Mouse (Mus musculus): Measurements from ENCODE around the gene Alx3. TPM values are rescaled to one million over a fixed set of nuclear protein-coding genes. Genes with fewer than 3 reads are reported as not detected.

Alx3 gene
- polyA plus RNA-seq, 1 experiment from 2014 or later, result 1.4 TPM

DNA sequence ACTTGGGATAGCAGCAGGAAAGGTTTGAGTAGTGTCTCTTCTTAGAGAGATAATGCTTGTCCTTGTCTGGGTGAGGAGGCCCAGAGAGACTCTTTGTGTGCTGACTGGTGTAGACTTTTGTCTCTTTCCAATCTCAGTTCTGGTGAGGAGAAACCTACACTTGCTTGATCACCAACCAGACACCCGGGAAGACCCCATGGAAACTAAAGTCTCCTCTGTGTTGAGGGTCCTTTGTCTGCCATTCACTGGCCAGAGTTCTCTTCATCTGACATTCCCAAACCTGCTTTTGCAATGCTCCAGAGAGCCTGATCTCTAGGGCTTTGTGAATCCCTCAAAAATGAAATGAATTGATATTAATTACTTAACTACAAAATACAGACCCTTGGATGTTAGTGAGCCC, 10.9 kb upstream of the Alx3 start:
- H3K4me2 ChIP-seq, result no peak overlapping the region
- no peak overlapping the region for H3K27ac ChIP-seq (ENCODE audit: poor library complexity, severe bottlenecking)
- no peak for ATAC-seq (ENCODE audit: insufficient number of reproducible peaks, low FRiP score)
- 11% methylated on average over 1 of the region's 1 CpGs for WGBS
- H3K4me3 ChIP-seq, result no peak overlapping the region
- H3K36me3 ChIP-seq, result no peaks in the 10 kb centered on the region
- peaks cover 17% of the 10 kb centered on the region for H3K4me1 ChIP-seq (replicated peaks)
- H3K9ac ChIP-seq, result no peak overlapping the region
- peaks cover 87% of the 10 kb centered on the region for H3K27me3 ChIP-seq (replicated peaks)
- no peaks in the 10 kb centered on the region for H3K9me3 ChIP-seq (replicated peaks)

DNA sequence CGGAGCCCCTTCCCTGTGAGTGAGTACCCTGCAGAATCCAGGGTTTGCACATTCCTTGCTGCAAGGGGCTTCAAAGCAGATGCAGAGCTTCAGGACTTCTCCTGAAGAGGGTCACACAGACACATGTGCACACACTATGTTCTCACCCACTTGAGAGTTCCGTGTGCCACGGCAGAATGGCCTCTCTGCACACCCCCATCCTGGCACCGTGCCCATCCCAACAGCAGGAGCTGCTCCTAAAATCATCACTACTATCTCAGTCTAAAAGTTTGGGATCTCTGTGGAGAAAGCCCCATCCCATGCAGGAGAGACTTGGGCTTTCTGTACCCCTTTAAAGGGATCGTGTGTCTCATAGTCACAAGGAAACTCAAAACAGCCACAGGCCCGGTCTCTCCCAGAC, 8.3 kb upstream of the Alx3 start:
- H3K4me1 ChIP-seq (replicated peaks), result peaks cover 17% of the 10 kb centered on the region
- no peak overlapping the region for H3K4me2 ChIP-seq
- no peak overlapping the region for H3K27ac ChIP-seq (ENCODE audit: poor library complexity, severe bottlenecking)
- no peak for ATAC-seq (ENCODE audit: insufficient number of reproducible peaks, low FRiP score)
- WGBS, result 54% methylated on average over 6 of the region's 6 CpGs
- no peaks in the 10 kb centered on the region for H3K36me3 ChIP-seq
- H3K9ac ChIP-seq, result no peak overlapping the region
- H3K27me3 ChIP-seq (replicated peaks), result peaks cover 90% of the 10 kb centered on the region
- no peaks in the 10 kb centered on the region for H3K9me3 ChIP-seq (replicated peaks)
- no peak overlapping the region for H3K4me3 ChIP-seq

DNA sequence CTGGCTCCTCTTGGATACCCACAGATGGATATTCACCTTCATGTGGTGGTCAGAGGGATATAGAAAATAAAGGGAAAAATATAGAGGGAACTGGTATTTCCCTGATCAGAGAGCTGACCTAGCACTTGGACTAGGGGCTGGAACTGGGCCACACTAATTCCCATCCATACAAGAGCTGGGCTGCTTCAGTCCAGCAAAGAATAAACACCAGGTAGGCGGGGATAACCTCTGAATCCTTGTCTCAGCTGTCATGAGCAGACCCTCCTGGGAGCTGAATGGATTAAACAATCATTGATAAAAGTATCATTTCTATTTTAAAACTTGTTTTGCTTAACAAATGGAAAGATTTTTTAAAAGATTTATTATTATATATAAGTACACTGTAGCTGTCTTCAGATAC, 3.2 kb upstream of the Alx3 start:
- Histone ChIP-seq H3K4me1 (replicated peaks) (peaks cover 16% of the 10 kb centered on the region), H3K36me3 (no peaks in the 10 kb centered on the region), H3K27ac (ENCODE audit: poor library complexity, severe bottlenecking) (no peak overlapping the region), H3K4me2 (no peak overlapping the region), H3K9me3 (replicated peaks) (no peaks in the 10 kb centered on the region), H3K9ac (no peak overlapping the region), H3K4me3 (no peak overlapping the region), H3K27me3 (replicated peaks) (peaks cover 92% of the 10 kb centered on the region)
- 52% methylated on average over 1 of the region's 1 CpGs for WGBS
- no peak for ATAC-seq (ENCODE audit: insufficient number of reproducible peaks, low FRiP score)

DNA sequence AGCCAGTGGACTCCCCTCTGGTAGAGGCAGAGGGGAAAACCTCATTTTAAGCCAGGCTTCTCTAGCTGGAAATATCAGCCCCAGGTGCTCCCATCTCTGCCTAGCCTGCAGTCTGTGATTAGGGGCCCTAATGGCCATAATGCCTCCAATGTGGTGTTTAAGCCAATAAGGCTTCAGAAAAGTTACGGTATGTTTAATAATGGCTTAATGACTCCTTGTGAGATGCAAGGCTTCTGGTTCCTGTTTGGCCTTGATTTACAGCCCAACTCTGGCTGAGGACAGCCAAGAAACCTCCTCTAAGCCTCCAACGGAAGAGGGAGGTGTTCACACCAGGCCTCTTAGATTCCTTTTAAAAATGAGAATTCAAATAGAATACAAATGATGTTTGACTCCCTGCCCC, 1.2 kb upstream of the Alx3 start:
- no peak overlapping the region for H3K27ac ChIP-seq (ENCODE audit: poor library complexity, severe bottlenecking)
- H3K4me2 ChIP-seq, result no peak overlapping the region
- no peaks in the 10 kb centered on the region for H3K9me3 ChIP-seq (replicated peaks)
- WGBS, result 62% methylated on average over 2 of the region's 2 CpGs
- H3K36me3 ChIP-seq, result no peaks in the 10 kb centered on the region
- H3K9ac ChIP-seq, result no peak overlapping the region
- no peak for ATAC-seq (ENCODE audit: insufficient number of reproducible peaks, low FRiP score)
- peaks cover 11% of the 10 kb centered on the region for H3K4me1 ChIP-seq (replicated peaks)
- no peak overlapping the region for H3K4me3 ChIP-seq
- H3K27me3 ChIP-seq (replicated peaks), result peaks cover 86% of the 10 kb centered on the region

GRCm38 (mm10) chr3:107595264-107595937, 570 bp downstream of the Alx3 start:
- peak overlapping the region; percentile 88 for H3K4me2 ChIP-seq
- peak overlapping the region; percentile 52 for H3K4me3 ChIP-seq
- H3K9me3 ChIP-seq (replicated peaks), result no peaks in the 10 kb centered on the region
- peaks cover 86% of the 10 kb centered on the region for H3K27me3 ChIP-seq (replicated peaks)
- H3K4me1 ChIP-seq (replicated peaks), result peaks cover 11% of the 10 kb centered on the region
- no peak overlapping the region for H3K27ac ChIP-seq (ENCODE audit: poor library complexity, severe bottlenecking)
- H3K9ac ChIP-seq, result peak overlapping the region; percentile 57
- 1% methylated on average over 48 of the region's 50 CpGs for WGBS
- H3K36me3 ChIP-seq, result no peaks in the 10 kb centered on the region
- ATAC-seq (ENCODE audit: insufficient number of reproducible peaks, low FRiP score), result peak; percentile 54; the same call in 1 of the 2 replicates

DNA sequence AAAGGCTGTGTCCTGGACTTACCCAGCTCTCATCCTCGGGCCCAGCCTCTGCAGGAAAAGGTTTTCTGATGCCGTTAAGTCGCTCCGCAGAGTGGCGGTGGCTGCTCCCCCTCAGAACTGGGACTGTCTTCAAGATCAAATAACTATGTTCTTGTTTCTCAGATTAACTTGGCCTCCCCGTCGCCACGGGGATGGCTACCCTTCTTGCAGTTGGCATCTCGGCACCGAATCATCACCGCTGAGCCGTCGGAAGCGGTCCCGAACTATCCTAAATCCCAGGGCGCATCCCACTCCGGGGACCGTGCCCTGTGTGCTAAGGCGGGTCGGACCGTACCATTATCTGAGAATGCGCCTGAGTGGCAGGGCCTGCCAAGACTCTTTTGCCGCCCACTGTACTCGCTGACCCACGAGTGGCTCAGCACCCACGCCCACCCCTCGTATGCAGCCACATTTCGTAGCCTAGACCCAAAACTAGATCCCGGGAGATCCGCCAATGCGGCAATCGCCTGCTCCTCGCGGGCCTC, 1.2 kb downstream of the Alx3 start:
- ATAC-seq (ENCODE audit: insufficient number of reproducible peaks, low FRiP score), result no peak
- Histone ChIP-seq H3K9ac (no peak overlapping the region; the same call in 1 of the 2 replicates), H3K27me3 (replicated peaks) (peaks cover 88% of the 10 kb centered on the region), H3K4me1 (replicated peaks) (peaks cover 11% of the 10 kb centered on the region), H3K36me3 (no peaks in the 10 kb centered on the region), H3K4me3 (peak overlapping the region; percentile 52), H3K4me2 (peak overlapping the region; percentile 88), H3K27ac (ENCODE audit: poor library complexity, severe bottlenecking) (no peak overlapping the region), H3K9me3 (replicated peaks) (no peaks in the 10 kb centered on the region)
- WGBS, result 1% methylated on average over 34 of the region's 34 CpGs

DNA sequence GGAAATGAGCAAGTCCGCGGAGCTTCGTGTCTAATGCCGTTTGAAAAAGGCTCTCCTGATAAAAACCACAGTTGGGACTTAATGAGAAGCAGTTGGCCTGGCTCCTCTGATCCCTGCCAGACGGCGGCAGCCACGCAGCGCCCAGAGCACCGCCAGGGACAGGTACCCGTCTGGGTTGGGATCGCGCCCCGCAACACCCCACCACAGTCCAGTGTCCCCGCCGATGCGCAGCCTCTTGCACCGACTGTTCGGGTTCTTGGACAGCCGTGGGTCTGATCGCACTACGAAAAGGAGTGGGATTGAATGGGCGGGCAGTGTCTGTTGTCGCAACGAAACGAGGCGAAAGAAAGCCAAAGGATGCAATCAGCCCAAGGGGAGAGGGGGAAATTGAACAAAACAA, 1.7 kb downstream of the Alx3 start:
- ATAC-seq (ENCODE audit: insufficient number of reproducible peaks, low FRiP score), result no peak
- no peak overlapping the region for H3K27ac ChIP-seq (ENCODE audit: poor library complexity, severe bottlenecking)
- H3K27me3 ChIP-seq (replicated peaks), result peaks cover 89% of the 10 kb centered on the region
- H3K9me3 ChIP-seq (replicated peaks), result no peaks in the 10 kb centered on the region
- H3K4me2 ChIP-seq, result peak overlapping the region; percentile 88
- WGBS, result 1% methylated on average over 26 of the region's 26 CpGs
- no peaks in the 10 kb centered on the region for H3K36me3 ChIP-seq
- peaks cover 11% of the 10 kb centered on the region for H3K4me1 ChIP-seq (replicated peaks)
- H3K9ac ChIP-seq, result no peak overlapping the region
- peak overlapping the region; percentile 52 for H3K4me3 ChIP-seq

- Histone ChIP-seq H3K4me2 (no peak overlapping the region), H3K4me1 (replicated peaks) (peaks cover 11% of the 10 kb centered on the region), H3K27ac (ENCODE audit: poor library complexity, severe bottlenecking) (no peak overlapping the region), H3K36me3 (no peaks in the 10 kb centered on the region), H3K9me3 (replicated peaks) (no peaks in the 10 kb centered on the region), H3K27me3 (replicated peaks) (peaks cover 90% of the 10 kb centered on the region), H3K9ac (no peak overlapping the region), H3K4me3 (no peak overlapping the region)
- WGBS, result 3% methylated on average over 21 of the region's 24 CpGs
- no peak for ATAC-seq (ENCODE audit: insufficient number of reproducible peaks, low FRiP score)
Observed at GRCm38 (mm10) chr3:107597134-107597533, 2.3 kb downstream of the Alx3 start.

DNA sequence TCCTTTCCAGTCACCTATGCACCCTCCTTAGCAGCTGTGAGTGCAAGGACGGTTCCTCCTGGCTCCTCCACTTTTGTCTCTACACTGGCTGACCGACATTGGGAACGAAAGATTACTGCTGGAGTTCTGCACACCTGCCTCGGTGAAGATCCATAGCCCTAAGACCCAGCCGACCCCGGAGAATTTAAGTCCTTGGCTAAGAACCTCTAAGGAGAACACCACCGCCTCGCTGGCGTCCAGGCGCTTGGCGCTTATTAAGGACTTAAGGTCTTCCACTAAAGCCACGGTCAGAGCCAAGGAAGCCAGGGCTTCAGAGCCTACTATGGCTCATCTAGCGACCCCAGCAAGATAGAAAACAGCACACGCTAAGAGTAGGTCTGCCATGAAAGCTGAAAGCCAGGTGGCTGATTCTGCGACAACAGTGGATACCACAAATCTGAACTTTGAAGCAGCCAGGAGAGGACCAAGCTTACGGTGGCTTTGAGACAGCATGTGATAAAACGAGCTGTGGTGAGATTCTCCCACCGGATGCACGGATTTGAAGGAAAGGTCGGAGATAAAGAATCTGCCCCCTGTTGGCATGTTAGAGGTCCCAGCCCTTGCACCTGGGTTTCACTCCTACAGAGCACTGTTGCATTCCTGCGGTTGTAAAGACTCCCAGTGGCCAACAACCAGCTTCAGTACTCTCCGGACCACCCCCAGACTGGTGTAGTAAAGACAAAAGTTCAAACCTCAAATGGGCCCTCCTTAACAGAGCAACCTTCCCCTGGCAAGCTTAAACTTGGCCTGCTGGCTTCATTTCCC, 3.0 kb downstream of the Alx3 start:
- ATAC-seq (ENCODE audit: insufficient number of reproducible peaks, low FRiP score), result no peak
- Histone ChIP-seq H3K4me3 (no peak overlapping the region), H3K27me3 (replicated peaks) (peaks cover 87% of the 10 kb centered on the region), H3K27ac (ENCODE audit: poor library complexity, severe bottlenecking) (no peak overlapping the region), H3K36me3 (no peaks in the 10 kb centered on the region), H3K4me1 (replicated peaks) (peaks cover 11% of the 10 kb centered on the region), H3K4me2 (no peak overlapping the region), H3K9ac (no peak overlapping the region), H3K9me3 (replicated peaks) (no peaks in the 10 kb centered on the region)
- WGBS, result 6% methylated on average over 22 of the region's 22 CpGs

- Histone ChIP-seq H3K4me3 (no peak overlapping the region), H3K4me2 (no peak overlapping the region), H3K27ac (ENCODE audit: poor library complexity, severe bottlenecking) (no peak overlapping the region), H3K4me1 (replicated peaks) (peaks cover 6% of the 10 kb centered on the region), H3K36me3 (no peaks in the 10 kb centered on the region), H3K9ac (no peak overlapping the region), H3K27me3 (replicated peaks) (peaks cover 81% of the 10 kb centered on the region), H3K9me3 (replicated peaks) (no peaks in the 10 kb centered on the region)
- no peak for ATAC-seq (ENCODE audit: insufficient number of reproducible peaks, low FRiP score)
- 38% methylated on average over 6 of the region's 6 CpGs for WGBS
Observed at GRCm38 (mm10) chr3:107600127-107600526, 5.3 kb downstream of the Alx3 start.

DNA sequence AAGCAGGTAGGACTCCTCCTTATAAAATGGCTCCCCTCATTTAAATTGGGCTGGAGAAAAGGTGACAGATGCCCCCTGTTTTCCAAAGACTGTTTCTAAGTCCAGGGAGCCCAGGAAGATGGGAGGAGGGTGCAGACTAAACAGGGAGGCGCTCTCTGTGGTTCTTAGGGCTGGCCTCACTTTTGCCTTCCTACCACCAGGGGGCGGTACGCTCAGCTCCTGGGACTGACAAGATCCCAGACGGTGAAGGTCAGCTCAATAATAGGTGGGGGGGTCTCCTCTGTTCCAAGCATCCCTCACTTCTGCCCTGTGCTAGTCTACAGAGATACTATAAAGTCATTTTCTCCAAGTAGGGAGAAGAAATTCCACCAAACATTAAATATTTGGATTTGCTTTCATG, 10.5 kb downstream of the Alx3 start:
- no peak for ATAC-seq (ENCODE audit: insufficient number of reproducible peaks, low FRiP score)
- no peak overlapping the region for H3K4me2 ChIP-seq
- WGBS, result 14% methylated on average over 4 of the region's 4 CpGs
- H3K27me3 ChIP-seq (replicated peaks), result peaks cover 37% of the 10 kb centered on the region
- H3K9ac ChIP-seq, result no peak overlapping the region
- H3K36me3 ChIP-seq, result no peaks in the 10 kb centered on the region; the same call in 1 of the 2 replicates
- peaks cover 12% of the 10 kb centered on the region for H3K4me1 ChIP-seq (replicated peaks)
- no peaks in the 10 kb centered on the region for H3K9me3 ChIP-seq (replicated peaks)
- no peak overlapping the region for H3K4me3 ChIP-seq
- H3K27ac ChIP-seq (ENCODE audit: poor library complexity, severe bottlenecking), result no peak overlapping the region
